Mouse (Mus musculus) C2C12 (cell line): ENCODE results near the gene Tmem132a. TPM values are rescaled to one million over a fixed set of nuclear protein-coding genes. Genes with fewer than 3 reads are reported as not detected.

Experiments used
- H3K27me3 ChIP-seq: one replicate; pipeline ENCODE4 v1.6.1; 2011; ENCODE audit not compliant: control insufficient read depth, insufficient read depth, insufficient read length
- H3K36me3 ChIP-seq: one replicate; pipeline ENCODE4 v1.6.1; 2011; ENCODE audit not compliant: control insufficient read depth, insufficient read depth
- H3K4me3 ChIP-seq: one replicate; pipeline ENCODE4 v1.5.1; 2011; ENCODE audit warnings: mild to moderate bottlenecking, control low read depth; ENCODE audit not compliant: poor library complexity, insufficient read depth, severe bottlenecking
- H3K79me2 ChIP-seq: one replicate; pipeline ENCODE4 v1.6.1; 2011; ENCODE audit not compliant: control insufficient read depth, insufficient read depth
- H3K79me3 ChIP-seq: one replicate; pipeline ENCODE4 v1.6.1; 2011; ENCODE audit warnings: low read depth, control low read depth
- H3ac ChIP-seq: one replicate; pipeline ENCODE3; 2011; ENCODE audit warnings: low read depth; ENCODE audit not compliant: control insufficient read depth, insufficient read length
- CEBPB ChIP-seq: IDR thresholded peaks from one replicate; pipeline ENCODE4 v1.6.1; 2011; ENCODE audit warnings: low read depth, mild to moderate bottlenecking, control low read depth, moderate library complexity
- CTCF ChIP-seq: IDR thresholded peaks from one replicate; pipeline ENCODE4 v1.5.1; 2011; ENCODE audit not compliant: control insufficient read depth, insufficient read depth, insufficient read length
- FOSL1 ChIP-seq: IDR thresholded peaks from one replicate; pipeline ENCODE4 v1.8.0; 2011; ENCODE audit warnings: mild to moderate bottlenecking, low read length; ENCODE audit not compliant: poor library complexity, insufficient read depth, severe bottlenecking
- MAX ChIP-seq: IDR thresholded peaks from one replicate; pipeline ENCODE4 v1.6.1; 2011; ENCODE audit warnings: mild to moderate bottlenecking, control low read depth
- MYOD1 ChIP-seq: IDR thresholded peaks from one replicate; pipeline ENCODE4 v1.6.1; 2011; ENCODE audit warnings: low read depth; ENCODE audit not compliant: control insufficient read depth, insufficient read length
- MYOG ChIP-seq: IDR thresholded peaks from one replicate; pipeline ENCODE4 v1.6.1; 2011; ENCODE audit not compliant: control insufficient read depth, insufficient read length; ENCODE audit errors: extremely low read depth
- USF1 ChIP-seq: IDR thresholded peaks from one replicate; pipeline ENCODE4 v1.6.1; 2011; ENCODE audit warnings: low read depth, mild to moderate bottlenecking, control low read depth, moderate library complexity
- polyA plus RNA-seq: library from polyadenylated mRNA; unstranded; fragments of >200 nt; fragmentation: generic; extraction: Trizol; gene quantifications from one replicate; pipeline ENCODE4 v1.2.1, GENCODE M21; 2012; ENCODE audit warnings: missing spikeins

Tmem132a gene
- polyA plus RNA-seq, 1 experiment: 130 TPM

DNA sequence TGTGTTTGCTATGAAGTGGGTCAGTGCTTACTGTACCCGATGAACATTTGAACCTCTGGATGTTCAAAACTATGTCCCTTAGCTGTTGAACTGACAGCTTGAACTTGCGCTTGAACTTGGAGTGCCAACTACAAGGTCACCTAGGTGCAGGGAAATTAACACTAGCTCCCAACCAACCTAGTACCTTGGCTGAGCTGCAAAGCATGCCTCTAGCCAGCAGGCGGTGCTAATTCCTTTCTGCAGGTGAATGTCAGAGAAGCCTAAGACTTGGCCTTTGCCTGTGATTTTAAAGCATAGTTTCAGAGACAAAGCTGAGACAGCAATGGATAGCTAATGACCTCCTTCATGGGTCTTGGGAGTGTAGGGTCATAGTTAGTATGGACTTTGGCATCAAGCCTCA lies 38.2 kb upstream of the Tmem132a start:
- Histone ChIP-seq H3ac (no peak overlapping the region), H3K27me3 (no peaks in the 10 kb centered on the region), H3K79me2 (no peaks in the 10 kb centered on the region), H3K79me3 (no peaks in the 10 kb centered on the region), H3K4me3 (no peak overlapping the region), H3K36me3 (peaks cover 48% of the 10 kb centered on the region)
- TF ChIP-seq CTCF (peak; percentile 73), MYOG (no peak), MYOD1 (no peak), MAX (no peak), CEBPB (no peak), FOSL1 (no peak), USF1 (no peak)

DNA sequence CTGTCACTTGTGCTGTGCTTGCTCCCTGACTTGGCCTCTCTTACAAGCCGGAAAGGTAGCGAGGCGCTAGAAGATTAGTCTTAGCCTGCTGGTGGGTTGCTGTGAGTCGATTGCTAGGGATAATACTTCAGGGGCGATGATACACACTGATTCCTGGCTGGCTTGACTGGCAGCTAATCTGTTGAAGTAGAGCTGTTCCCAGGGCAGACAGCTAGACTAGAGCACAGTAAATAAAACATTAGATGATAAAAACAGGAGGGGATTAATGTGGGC lies 35.9 kb upstream of the Tmem132a start:
- Histone ChIP-seq H3K79me3 (peaks cover 2% of the 10 kb centered on the region), H3K4me3 (no peak overlapping the region), H3K27me3 (no peaks in the 10 kb centered on the region), H3ac (no peak overlapping the region), H3K36me3 (peaks cover 70% of the 10 kb centered on the region), H3K79me2 (no peaks in the 10 kb centered on the region)
- TF ChIP-seq FOSL1: no peak
- no peak for TF ChIP-seq MYOD1
- TF ChIP-seq CEBPB: no peak
- no peak for TF ChIP-seq MAX
- no peak for TF ChIP-seq CTCF
- no peak for TF ChIP-seq MYOG
- TF ChIP-seq USF1: no peak

DNA sequence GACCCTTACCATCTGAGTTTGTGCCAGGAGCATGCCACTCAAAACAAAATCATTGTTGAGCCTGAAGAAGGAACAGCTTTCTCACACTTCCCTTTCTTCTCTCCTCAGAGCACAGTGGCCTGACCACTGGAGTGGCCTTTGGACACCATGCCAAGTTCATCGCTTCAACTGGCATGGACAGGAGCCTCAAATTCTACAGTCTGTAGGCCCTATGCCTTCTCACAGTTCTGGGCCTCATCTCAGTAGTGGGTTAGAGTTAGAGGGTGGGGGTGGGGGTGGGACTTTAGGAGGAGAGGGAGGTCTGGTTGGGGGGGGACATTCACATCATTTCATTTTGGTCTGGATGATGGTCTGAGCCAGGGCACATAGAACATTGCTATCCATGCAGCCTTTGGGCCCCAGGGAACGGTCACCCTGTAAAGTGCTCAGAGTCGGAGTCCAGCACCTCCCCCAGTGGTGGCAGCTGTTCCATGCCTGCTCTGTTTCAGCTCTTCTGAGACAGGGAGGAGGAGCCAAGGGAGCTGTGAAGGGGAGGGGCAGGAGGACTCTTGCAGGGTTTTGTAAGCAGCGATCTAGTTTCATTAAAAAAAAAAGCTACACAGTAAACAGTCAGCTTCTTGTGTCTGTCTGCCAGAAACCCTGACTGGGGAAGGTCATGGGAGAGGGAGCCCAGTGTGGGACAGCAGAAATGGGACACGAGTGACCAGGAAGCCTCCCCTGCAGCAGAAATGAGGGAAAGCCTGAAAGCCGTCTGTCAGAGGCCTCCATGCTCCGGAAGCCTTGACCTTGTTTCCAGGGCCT lies 35.4 kb upstream of the Tmem132a start:
- H3K79me2 ChIP-seq: no peaks in the 10 kb centered on the region
- H3K36me3 ChIP-seq: peaks cover 76% of the 10 kb centered on the region
- H3ac ChIP-seq: no peak overlapping the region
- H3K27me3 ChIP-seq: no peaks in the 10 kb centered on the region
- no peak overlapping the region for H3K4me3 ChIP-seq
- no peak for TF ChIP-seq CEBPB
- TF ChIP-seq MYOD1: no peak
- TF ChIP-seq FOSL1: no peak
- no peak for TF ChIP-seq USF1
- no peak for TF ChIP-seq MYOG
- H3K79me3 ChIP-seq: peaks cover 2% of the 10 kb centered on the region

- Histone ChIP-seq H3K36me3 (peaks cover 82% of the 10 kb centered on the region), H3K79me2 (peaks cover 3% of the 10 kb centered on the region), H3ac (no peak overlapping the region), H3K27me3 (no peaks in the 10 kb centered on the region), H3K4me3 (no peak overlapping the region), H3K79me3 (peaks cover 2% of the 10 kb centered on the region)
- TF ChIP-seq MAX (no peak), USF1 (no peak), FOSL1 (no peak), CTCF (no peak), CEBPB (no peak), MYOD1 (no peak)
Observed at GRCm38 (mm10) chr19:10904512-10904911, 34.8 kb upstream of the Tmem132a start.

DNA sequence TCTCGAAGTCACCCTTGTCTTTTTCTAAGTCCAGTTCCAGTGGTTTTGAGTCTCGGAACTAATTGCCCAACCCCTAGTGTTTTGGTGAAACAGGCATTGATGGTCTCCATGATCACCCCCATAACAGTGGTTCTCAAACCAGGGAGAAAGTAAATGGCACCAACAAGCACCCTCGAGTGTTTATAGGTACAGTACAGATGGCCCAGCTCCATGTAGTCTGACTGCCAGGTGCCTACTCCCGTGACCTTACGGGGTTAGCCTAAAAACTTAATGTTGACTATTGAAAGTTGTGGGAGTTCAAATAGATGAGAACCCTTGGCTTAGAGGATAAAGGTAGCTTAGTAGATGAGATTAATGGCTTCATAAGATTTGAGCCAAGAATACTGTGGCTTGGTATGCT lies 31.3 kb upstream of the Tmem132a start:
- Histone ChIP-seq H3K36me3 (peaks cover 87% of the 10 kb centered on the region), H3K27me3 (no peaks in the 10 kb centered on the region), H3K79me2 (peaks cover 37% of the 10 kb centered on the region)

DNA sequence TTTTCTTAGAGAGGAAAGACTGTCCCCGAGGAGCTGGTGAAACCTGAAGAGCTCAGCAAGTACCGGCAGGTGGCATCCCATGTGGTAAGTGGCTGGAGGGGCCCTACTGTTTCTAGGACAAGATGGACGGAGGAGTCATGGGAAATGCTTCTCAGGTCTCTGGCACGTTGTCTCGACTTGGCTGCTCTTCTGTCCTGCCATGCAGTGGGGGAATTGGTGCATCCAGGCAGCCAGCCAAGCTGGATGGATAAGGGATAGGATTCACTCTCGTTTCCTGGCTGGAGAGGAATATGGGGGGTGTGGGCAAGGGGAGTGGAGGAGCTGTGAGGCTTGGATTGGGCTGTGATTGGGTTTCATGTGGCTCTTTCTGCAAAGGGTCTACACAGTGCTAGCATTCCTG lies 30.6 kb upstream of the Tmem132a start:
- TF ChIP-seq FOSL1 (no peak), USF1 (no peak), CTCF (no peak), MYOD1 (no peak), CEBPB (no peak), MAX (no peak), MYOG (no peak)
- H3K79me3 ChIP-seq: peaks cover 36% of the 10 kb centered on the region
- peaks cover 81% of the 10 kb centered on the region for H3K36me3 ChIP-seq
- no peak overlapping the region for H3K4me3 ChIP-seq
- H3K27me3 ChIP-seq: no peaks in the 10 kb centered on the region
- H3ac ChIP-seq: no peak overlapping the region
- peaks cover 45% of the 10 kb centered on the region for H3K79me2 ChIP-seq

More for the DNA sequence above, 31.3 kb upstream of the Tmem132a start:
- H3ac ChIP-seq: no peak overlapping the region
- TF ChIP-seq CTCF: no peak
- no peak for TF ChIP-seq MAX
- TF ChIP-seq USF1: no peak
- no peak for TF ChIP-seq MYOD1
- TF ChIP-seq MYOG: no peak
- no peak for TF ChIP-seq FOSL1
- TF ChIP-seq CEBPB: no peak
- no peak overlapping the region for H3K4me3 ChIP-seq
- H3K79me3 ChIP-seq: peaks cover 29% of the 10 kb centered on the region
